Mouse (Mus musculus) embryonic facial prominence, embryonic 11.5 days (tissue): Measurements from ENCODE around the gene Sh3gl3. TPM values are rescaled to one million over a fixed set of nuclear protein-coding genes. Genes with fewer than 3 reads are reported as not detected.

Experiments used
- ATAC-seq: fragments of 200-750 bp; cut with Nextera tagmentation; replicated peaks from 2 replicates; pipeline ENCODE4 v1.8.0; 2017; ENCODE audit warnings: low read depth; ENCODE audit not compliant: insufficient number of reproducible peaks, low FRiP score, low TSS enrichment
- DNase-seq: peaks from one replicate; pipeline ENCODE4 v3.0.0-alpha.2; 2015; ENCODE audit warnings: low spot score
- H3K27ac ChIP-seq: fragments of 300-500 bp; sonication (generic); replicated peaks from 2 replicates; pipeline ENCODE4 v1.5.1; 2014; ENCODE audit warnings: mild to moderate bottlenecking, low read depth, low read length, control low read depth
- H3K27me3 ChIP-seq: fragments of 300-500 bp; sonication (generic); 2 replicates; pipeline ENCODE4 v1.6.1; 2014; ENCODE audit warnings: mild to moderate bottlenecking, low read length, moderate library complexity, mixed read lengths; ENCODE audit not compliant: control insufficient read depth, insufficient read depth
- H3K36me3 ChIP-seq: fragments of 300-500 bp; sonication (generic); replicated peaks from 2 replicates; pipeline ENCODE4 v1.6.1; 2014; ENCODE audit warnings: low read depth, mild to moderate bottlenecking, low read length, moderate library complexity, mixed read lengths; ENCODE audit not compliant: control insufficient read depth, insufficient read depth
- H3K4me1 ChIP-seq: fragments of 300-500 bp; sonication (generic); 2 replicates; pipeline ENCODE4 v1.6.1; 2014; ENCODE audit warnings: low read length, mixed read lengths; ENCODE audit not compliant: control insufficient read depth, insufficient read depth
- H3K4me2 ChIP-seq: fragments of 300-500 bp; sonication (generic); 2 replicates; pipeline ENCODE4 v1.6.1; 2014; ENCODE audit warnings: low read depth, mild to moderate bottlenecking, control low read depth, low read length, moderate library complexity
- H3K4me3 ChIP-seq: fragments of 300-500 bp; sonication (generic); 2 replicates; pipeline ENCODE4 v1.5.1; 2014; ENCODE audit warnings: low read depth, low read length, control low read depth
- H3K9ac ChIP-seq: fragments of 300-500 bp; sonication (generic); replicated peaks from 2 replicates; pipeline ENCODE4 v1.6.1; 2014; ENCODE audit warnings: mild to moderate bottlenecking, control low read depth, low read length
- H3K9me3 ChIP-seq: fragments of 300-500 bp; sonication (generic); replicated peaks from 2 replicates; pipeline ENCODE4 v1.6.1; 2016; ENCODE audit warnings: mild to moderate bottlenecking, low read length, inconsistent platforms, mixed read lengths; ENCODE audit not compliant: control insufficient read depth
- WGBS: fragments of 180-500 bp; shearing (Covaris S2); extraction: QIAGEN DNeasy Blood & Tissue Kit; methylation state at CpG from one replicate; pipeline ENCODE4 v1.1.7; 2014; 5-methylcytosine and 5-hydroxymethylcytosine counted together
- polyA plus RNA-seq: library from polyadenylated mRNA; unstranded; fragments of >200 nt; fragmentation: Nextera tagmentation; extraction: Ambion mirVana; gene quantifications from 2 replicates; pipeline ENCODE4 v1.2.1, GENCODE M21; 2014

The Sh3gl3 gene
- polyA plus RNA-seq, result 38.4 and 42.6 TPM in 2 replicates

- Histone ChIP-seq H3K27ac (no peak within 1 kb of the TSS), H3K4me1 (no peaks in the 10 kb centered on the region; the same call in 1 of the 2 replicates), H3K36me3 (no peaks in the 10 kb centered on the region), H3K27me3 (no peaks in the 10 kb centered on the region), H3K9ac (peak within 1 kb of the TSS; percentile 67), H3K9me3 (no peaks in the 10 kb centered on the region), H3K4me2 (peak within 1 kb of the TSS; percentile 92), H3K4me3 (peak within 1 kb of the TSS; percentile 73)
- WGBS, result 86% methylated on average over 3 of the region's 3 CpGs
- DNase-seq (no peak), ATAC-seq (no peak)
Observed at GRCm38 (mm10) chr7:82173540-82173939, at the start of gene Sh3gl3. Gene Sh3gl3 (plus strand): TSS chr7:82173840.

GRCm38 (mm10) chr7:82138196-82138595 is 35.4 kb upstream of the Sh3gl3 start:
- 39% methylated on average over 1 of the region's 1 CpGs for WGBS
- Histone ChIP-seq H3K4me3 (no peak overlapping the region), H3K27ac (no peak overlapping the region), H3K36me3 (no peaks in the 10 kb centered on the region), H3K4me2 (no peak overlapping the region), H3K27me3 (no peaks in the 10 kb centered on the region), H3K9me3 (no peaks in the 10 kb centered on the region), H3K9ac (no peak overlapping the region), H3K4me1 (no peaks in the 10 kb centered on the region)
- DNase-seq, result no peak
- ATAC-seq, result no peak

GRCm38 (mm10) chr7:82147151-82147550 is 26.5 kb upstream of the Sh3gl3 start:
- no peak for DNase-seq
- WGBS, result 91% methylated on average over 5 of the region's 5 CpGs

GRCm38 (mm10) chr7:82164681-82165080 is 9.0 kb upstream of the Sh3gl3 start:
- H3K27ac ChIP-seq, result no peak overlapping the region
- no peaks in the 10 kb centered on the region for H3K36me3 ChIP-seq
- WGBS, result 93% methylated on average over 14 of the region's 14 CpGs
- DNase-seq (no peak), ATAC-seq (no peak)
- H3K27me3 ChIP-seq, result no peaks in the 10 kb centered on the region
- no peaks in the 10 kb centered on the region for H3K9me3 ChIP-seq
- no peaks in the 10 kb centered on the region for H3K4me1 ChIP-seq
- no peak overlapping the region for H3K4me3 ChIP-seq
- no peak overlapping the region for H3K9ac ChIP-seq
- H3K4me2 ChIP-seq, result no peak overlapping the region

More at GRCm38 (mm10) chr7:82147151-82147550, 26.5 kb upstream of the Sh3gl3 start:
- Histone ChIP-seq H3K27ac (no peak overlapping the region), H3K9ac (no peak overlapping the region), H3K27me3 (no peaks in the 10 kb centered on the region), H3K4me3 (no peak overlapping the region), H3K36me3 (no peaks in the 10 kb centered on the region), H3K4me1 (no peaks in the 10 kb centered on the region), H3K9me3 (no peaks in the 10 kb centered on the region), H3K4me2 (no peak overlapping the region)
- ATAC-seq, result no peak

- Histone ChIP-seq H3K4me3 (peak overlapping the region; percentile 73), H3K27ac (no peak overlapping the region), H3K9ac (peak overlapping the region; percentile 67), H3K36me3 (no peaks in the 10 kb centered on the region), H3K27me3 (no peaks in the 10 kb centered on the region), H3K4me2 (peak overlapping the region; percentile 92), H3K9me3 (no peaks in the 10 kb centered on the region), H3K4me1 (no peaks in the 10 kb centered on the region; the same call in 1 of the 2 replicates)
- WGBS, result under 1% methylated on average over 67 of the region's 72 CpGs
- ATAC-seq (peak; percentile 91), DNase-seq (peak; percentile 90)
Observed at GRCm38 (mm10) chr7:82174571-82175326, 1.1 kb downstream of the Sh3gl3 start.

- ATAC-seq (no peak; the same call in 1 of the 2 replicates), DNase-seq (no peak)
- Histone ChIP-seq H3K4me1 (no peaks in the 10 kb centered on the region; the same call in 1 of the 2 replicates), H3K9ac (peak overlapping the region; percentile 67), H3K4me3 (peak overlapping the region; percentile 73), H3K27ac (no peak overlapping the region), H3K9me3 (no peaks in the 10 kb centered on the region), H3K27me3 (no peaks in the 10 kb centered on the region), H3K4me2 (peak overlapping the region; percentile 92), H3K36me3 (no peaks in the 10 kb centered on the region)
- 3% methylated on average over 16 of the region's 16 CpGs for WGBS
Observed at GRCm38 (mm10) chr7:82175327-82175721, 1.7 kb downstream of the Sh3gl3 start.

- whole genome bisulfite sequencing, result 52% methylated on average over 3 of the region's 3 CpGs
Observed at GRCm38 (mm10) chr7:82176192-82176591, 2.6 kb downstream of the Sh3gl3 start.

GRCm38 (mm10) chr7:82177336-82177735 is 3.7 kb downstream of the Sh3gl3 start:
- Histone ChIP-seq H3K36me3 (no peaks in the 10 kb centered on the region), H3K4me3 (no peak overlapping the region), H3K4me2 (peak overlapping the region; percentile 10; the same call in 1 of the 2 replicates), H3K9ac (no peak overlapping the region), H3K9me3 (no peaks in the 10 kb centered on the region), H3K27me3 (no peaks in the 10 kb centered on the region), H3K4me1 (no peaks in the 10 kb centered on the region; the same call in 1 of the 2 replicates), H3K27ac (no peak overlapping the region)
- 64% methylated on average over 5 of the region's 5 CpGs for WGBS
- ATAC-seq (no peak), DNase-seq (peak; percentile 73)

More at GRCm38 (mm10) chr7:82176192-82176591, 2.6 kb downstream of the Sh3gl3 start:
- Histone ChIP-seq H3K4me3 (no peak overlapping the region), H3K36me3 (no peaks in the 10 kb centered on the region), H3K9me3 (no peaks in the 10 kb centered on the region), H3K9ac (no peak overlapping the region), H3K27me3 (no peaks in the 10 kb centered on the region), H3K4me1 (no peaks in the 10 kb centered on the region; the same call in 1 of the 2 replicates), H3K27ac (no peak overlapping the region), H3K4me2 (no peak overlapping the region)
- DNase-seq, result no peak
- no peak for ATAC-seq
